Mouse (Mus musculus): Measurements from ENCODE around the gene Limch1.

Limch1 gene

DNA sequence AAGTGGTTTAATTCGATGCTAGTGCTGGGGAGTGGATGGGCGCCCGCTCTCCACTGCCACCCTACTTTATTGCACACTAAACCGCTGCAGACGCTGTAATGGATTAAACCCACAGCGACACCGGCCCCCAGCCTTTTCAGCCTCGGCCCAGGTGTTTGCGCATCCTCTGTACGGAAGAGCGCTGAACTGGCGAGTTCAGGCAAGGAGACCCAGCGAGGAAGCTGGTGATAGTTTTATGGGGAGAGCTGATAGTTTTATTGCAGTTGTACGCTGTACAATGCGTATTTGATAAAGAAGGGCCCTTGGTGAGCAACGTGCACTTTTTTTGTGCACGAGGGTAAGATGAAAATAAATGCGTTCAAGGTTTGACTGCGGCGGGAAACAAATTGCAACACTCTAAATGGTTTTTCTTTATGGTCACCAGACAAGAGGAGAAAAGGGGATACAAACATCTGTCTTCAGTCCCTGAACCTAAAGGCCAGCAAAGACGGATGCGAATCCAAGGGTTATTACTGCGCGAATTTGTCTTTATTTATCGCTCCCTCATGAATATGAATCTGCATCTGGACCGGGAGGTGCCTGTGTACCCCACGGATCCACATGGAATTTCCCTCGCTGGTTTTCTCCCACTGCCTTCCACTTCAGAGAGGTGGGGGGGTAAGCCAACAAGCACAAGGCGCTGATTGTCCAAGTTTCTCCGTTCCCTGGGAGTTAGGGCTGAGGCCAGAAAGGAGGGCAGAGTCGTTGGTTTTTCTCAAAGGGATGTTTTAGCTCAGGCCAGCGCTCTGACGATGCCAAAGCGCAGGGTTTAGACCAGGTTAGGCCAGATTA lies 355.2 kb downstream of the Limch1 start:
- DNase-seq (ENCODE audit: low read depth, low spot score): no peak

GRCm38 (mm10) chr5:67101395-67101760 lies 355.8 kb downstream of the Limch1 start:
- DNase-seq (ENCODE audit: low read depth, low spot score): no peak

- no peak for DNase-seq (ENCODE audit: low read depth, low spot score)
Observed at GRCm38 (mm10) chr5:67101793-67102600, 356.4 kb downstream of the Limch1 start.

GRCm38 (mm10) chr5:67103016-67103415 lies 357.4 kb downstream of the Limch1 start:
- DNase-seq (ENCODE audit: low read depth, low spot score): no peak

DNA sequence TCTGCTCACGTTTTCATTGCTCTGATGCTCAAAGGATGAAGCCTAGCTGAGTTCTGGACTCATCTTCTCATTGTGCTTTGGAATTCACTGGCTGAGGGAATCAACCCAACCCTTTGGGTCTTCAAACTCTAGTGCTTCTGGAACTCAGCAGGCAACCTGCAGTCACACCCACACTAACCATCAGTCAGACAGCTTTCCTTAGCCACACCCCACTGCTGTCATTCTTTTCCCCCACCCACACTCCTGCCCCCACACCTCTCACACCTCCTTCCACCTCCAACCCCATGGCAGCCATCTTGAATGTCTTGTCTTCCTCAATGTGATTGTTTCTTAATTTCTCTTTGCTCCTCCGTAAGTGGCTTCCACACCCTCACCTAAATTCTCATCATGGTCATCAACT lies 360.6 kb downstream of the Limch1 start:
- no peak for DNase-seq (ENCODE audit: low read depth, low spot score)
